Mouse (Mus musculus) 416B (cell line): ENCODE results near the gene Mroh2a.

Experiments used
- DNase-seq: peaks from one replicate; pipeline ENCODE4 v3.0.0; 2011; ENCODE audit warnings: low read depth

Gene Mroh2a

GRCm38 (mm10) chr1:88226670-88227379, at the start of gene Mroh2a:
Gene Mroh2a, plus strand, starts transcription at chr1:88226986.
- no peak for DNase-seq

GRCm38 (mm10) chr1:88179657-88180056, 47.1 kb upstream of the Mroh2a start:
- DNase-seq, result no peak

GRCm38 (mm10) chr1:88186325-88186935, 40.4 kb upstream of the Mroh2a start:
- no peak for DNase-seq

GRCm38 (mm10) chr1:88192136-88192535, 34.6 kb upstream of the Mroh2a start:
- no peak for DNase-seq

- DNase-seq, result no peak
Measured at GRCm38 (mm10) chr1:88195687-88196086, 31.1 kb upstream of the Mroh2a start.

GRCm38 (mm10) chr1:88197443-88197842, 29.3 kb upstream of the Mroh2a start:
- DNase-seq, result no peak

- DNase-seq, result no peak
Measured at GRCm38 (mm10) chr1:88199996-88200395, 26.8 kb upstream of the Mroh2a start.

- DNase-seq, result no peak
Measured at GRCm38 (mm10) chr1:88200456-88200855, 26.3 kb upstream of the Mroh2a start, which contains the start of gene Ugt1a2. Gene Ugt1a2, plus strand, starts transcription at chr1:88200601.

GRCm38 (mm10) chr1:88205294-88205922, 21.4 kb upstream of the Mroh2a start, which contains the start of gene Dnajb3:
Gene Dnajb3, minus strand, starts transcription at chr1:88205782.
- DNase-seq, result no peak

GRCm38 (mm10) chr1:88206843-88207479, 19.8 kb upstream of the Mroh2a start:
- no peak for DNase-seq

GRCm38 (mm10) chr1:88211812-88212211, 15.0 kb upstream of the Mroh2a start, which contains the start of gene Ugt1a1:
Gene Ugt1a1, plus strand, starts transcription at chr1:88211959.
- peak; percentile 5 for DNase-seq

- DNase-seq, result peak; percentile 4
Measured at GRCm38 (mm10) chr1:88212341-88213045, 14.3 kb upstream of the Mroh2a start.

- DNase-seq, result peak; percentile 9
Measured at GRCm38 (mm10) chr1:88213061-88213460, 13.7 kb upstream of the Mroh2a start.

- DNase-seq, result peak; percentile 11
Measured at GRCm38 (mm10) chr1:88213766-88214461, 12.9 kb upstream of the Mroh2a start.

GRCm38 (mm10) chr1:88214462-88214952, 12.3 kb upstream of the Mroh2a start:
- DNase-seq, result peak; percentile 8

- peak; percentile 5 for DNase-seq
Measured at GRCm38 (mm10) chr1:88215466-88216380, 11.1 kb upstream of the Mroh2a start.

- peak; percentile 10 for DNase-seq
Measured at GRCm38 (mm10) chr1:88216551-88216950, 10.2 kb upstream of the Mroh2a start.

GRCm38 (mm10) chr1:88217144-88217543, 9.6 kb upstream of the Mroh2a start:
- DNase-seq, result peak; percentile 11

GRCm38 (mm10) chr1:88217576-88217975, 9.2 kb upstream of the Mroh2a start:
- peak; percentile 8 for DNase-seq

GRCm38 (mm10) chr1:88218051-88218450, 8.7 kb upstream of the Mroh2a start:
- peak; percentile 8 for DNase-seq
